Mouse (Mus musculus): Measurements from ENCODE around the gene Adgre5. TPM values are rescaled to one million over a fixed set of nuclear protein-coding genes. Genes with fewer than 3 reads are reported as not detected.

The Adgre5 gene
- total RNA-seq, 2 experiments from 2014 or later: 28.8 to 34.8 TPM

DNA sequence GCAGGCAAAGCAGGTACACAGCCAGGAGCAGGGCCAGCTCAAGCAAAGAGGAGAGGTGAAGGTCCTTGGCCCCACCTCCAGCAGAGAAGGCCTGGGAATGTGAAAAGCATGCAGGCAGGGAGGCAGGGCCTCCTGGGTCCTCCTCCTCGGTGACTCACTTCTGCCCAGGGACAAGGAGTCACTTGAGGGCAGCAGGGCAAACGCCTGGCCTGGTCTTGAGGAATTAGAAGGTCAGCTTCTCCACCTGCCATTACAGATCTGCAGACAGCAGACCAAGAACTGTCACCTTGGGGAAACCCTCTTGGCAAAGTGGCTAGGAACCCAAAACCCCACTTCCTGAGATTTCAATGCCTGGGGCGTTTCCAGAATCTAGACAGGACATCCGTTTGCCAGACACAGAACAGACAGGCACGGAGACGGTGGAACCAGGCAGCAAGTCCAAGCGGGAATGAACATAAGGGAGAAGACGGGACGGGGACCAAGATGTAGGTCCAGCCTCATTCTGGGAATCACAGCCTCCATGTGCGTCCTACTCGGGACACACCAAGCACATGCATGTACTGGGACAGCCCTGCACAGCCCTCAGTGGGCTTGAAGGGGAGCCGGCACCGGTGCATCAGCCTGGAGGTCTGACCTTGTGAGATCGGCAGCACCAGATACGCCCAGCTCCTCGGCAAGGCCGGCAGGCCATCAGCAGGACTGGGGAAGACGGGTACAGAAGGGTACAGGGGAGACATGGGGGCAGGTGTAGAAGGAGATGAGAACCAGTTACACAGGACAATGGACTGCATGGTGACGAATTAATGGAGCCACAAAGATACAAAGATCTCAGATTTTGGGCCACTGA, 43.5 kb downstream of the Adgre5 start:
- ATAC-seq (replicated peaks; ENCODE audit: low FRiP score, poor library complexity, severe bottlenecking): no peak

GRCm38 (mm10) chr8:83695351-83696106, 45.6 kb downstream of the Adgre5 start:
- ATAC-seq (replicated peaks; ENCODE audit: low FRiP score, poor library complexity, severe bottlenecking): no peak

GRCm38 (mm10) chr8:83694369-83695160, 46.6 kb downstream of the Adgre5 start:
- no peak for ATAC-seq (replicated peaks; ENCODE audit: low FRiP score, poor library complexity, severe bottlenecking)

DNA sequence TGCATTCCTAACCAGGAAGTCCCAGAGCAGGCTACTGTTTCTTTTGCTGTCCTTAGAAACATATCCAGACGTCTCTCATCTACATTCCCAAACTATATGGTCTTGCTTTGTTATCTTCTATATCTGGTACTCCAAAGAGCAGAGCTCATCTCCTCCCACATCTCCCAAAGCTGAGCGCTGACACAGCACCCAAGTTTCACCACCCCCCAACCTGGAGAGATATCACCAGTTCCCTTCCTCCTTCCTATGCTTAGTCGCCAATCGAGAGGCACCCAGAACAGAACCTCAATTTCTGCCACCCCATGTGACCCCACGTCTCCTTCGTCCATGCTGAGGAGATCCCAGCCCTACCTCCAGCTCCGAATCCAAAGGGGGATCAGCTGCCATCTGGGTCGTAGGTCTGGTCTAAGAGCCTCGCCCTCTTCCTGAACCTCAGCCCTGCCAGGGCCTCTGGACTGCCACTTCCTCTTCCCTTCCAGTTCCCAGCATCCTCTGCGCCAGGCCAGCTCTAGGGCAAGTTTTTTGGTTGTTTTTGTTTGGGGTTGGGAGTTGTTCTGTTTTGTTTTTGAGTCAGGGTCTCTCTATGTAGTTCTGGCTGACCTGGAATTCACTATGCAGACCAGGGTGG, 47.4 kb downstream of the Adgre5 start:
- ATAC-seq (replicated peaks; ENCODE audit: low FRiP score, poor library complexity, severe bottlenecking): no peak

- ATAC-seq (replicated peaks; ENCODE audit: low FRiP score, poor library complexity, severe bottlenecking): no peak
Measured at GRCm38 (mm10) chr8:83689264-83689663, 51.9 kb downstream of the Adgre5 start.

GRCm38 (mm10) chr8:83684517-83684916, 56.6 kb downstream of the Adgre5 start:
- no peak for ATAC-seq (replicated peaks; ENCODE audit: low FRiP score, poor library complexity, severe bottlenecking)

DNA sequence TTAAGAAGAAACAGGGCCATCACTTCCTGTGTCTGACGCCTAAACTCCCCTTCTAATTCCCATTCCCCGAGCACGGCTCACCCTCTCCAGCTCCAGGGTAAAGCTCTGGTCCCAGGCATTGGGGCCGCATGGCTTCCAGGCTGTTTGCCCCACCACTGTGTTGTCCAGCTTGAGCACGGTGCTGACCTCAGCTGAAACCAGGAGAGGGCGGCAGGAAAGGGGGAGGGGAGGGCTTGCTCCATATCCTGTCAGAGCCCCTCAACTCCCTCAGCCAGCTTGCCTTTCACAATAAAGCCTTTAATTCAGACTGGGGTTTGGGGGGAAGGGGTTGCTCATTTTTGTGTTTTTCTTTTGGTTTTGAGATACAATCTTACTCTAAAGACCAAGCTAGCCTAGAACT, 60.0 kb downstream of the Adgre5 start:
- ATAC-seq (replicated peaks; ENCODE audit: low FRiP score, poor library complexity, severe bottlenecking): no peak

GRCm38 (mm10) chr8:83680603-83681002, 60.5 kb downstream of the Adgre5 start:
- no peak for ATAC-seq (replicated peaks; ENCODE audit: low FRiP score, poor library complexity, severe bottlenecking)

GRCm38 (mm10) chr8:83679866-83680265, 61.3 kb downstream of the Adgre5 start:
- ATAC-seq (replicated peaks; ENCODE audit: low FRiP score, poor library complexity, severe bottlenecking): no peak

- no peak for ATAC-seq (replicated peaks; ENCODE audit: low FRiP score, poor library complexity, severe bottlenecking)
Measured at GRCm38 (mm10) chr8:83674497-83674896, 66.6 kb downstream of the Adgre5 start.

Other genes with a start within 250 kb of the Adgre5 start
- not detected in 2 replicates for gene Olfr370, start 205.5 kb downstream of the Adgre5 start, total RNA-seq (2015; ENCODE audit: low replicate concordance)
- gene Olfr370, start 205.5 kb downstream of the Adgre5 start, total RNA-seq (2017; ENCODE audit: low replicate concordance): not detected in 2 replicates
- 90.1 and 119 TPM in 2 replicates for gene Ndufb7, start 174.7 kb downstream of the Adgre5 start, total RNA-seq (2015; ENCODE audit: low replicate concordance)
- 75.9 and 125 TPM in 2 replicates for gene Ndufb7, start 174.7 kb downstream of the Adgre5 start, total RNA-seq (2017; ENCODE audit: low replicate concordance)
- 292 and 301 TPM in 2 replicates for gene Tecr, start 133.4 kb downstream of the Adgre5 start, total RNA-seq (2015; ENCODE audit: low replicate concordance)
- 92.2 and 190 TPM in 2 replicates for gene Tecr, start 133.4 kb downstream of the Adgre5 start, total RNA-seq (2017; ENCODE audit: low replicate concordance)
- gene Dnajb1, start 133.1 kb downstream of the Adgre5 start, total RNA-seq (2015; ENCODE audit: low replicate concordance): 56.2 and 59.5 TPM in 2 replicates
- gene Dnajb1, start 133.1 kb downstream of the Adgre5 start, total RNA-seq (2017; ENCODE audit: low replicate concordance): 58.9 and 62.4 TPM in 2 replicates
- gene Gipc1, start 88.6 kb downstream of the Adgre5 start, total RNA-seq (2015; ENCODE audit: low replicate concordance): 2.9 and 5.9 TPM in 2 replicates
- 9.3 and 12.5 TPM in 2 replicates for gene Gipc1, start 88.6 kb downstream of the Adgre5 start, total RNA-seq (2017; ENCODE audit: low replicate concordance)
- gene Ptger1, start 74.6 kb downstream of the Adgre5 start, total RNA-seq (2015; ENCODE audit: low replicate concordance): not detected in 2 replicates
- gene Ptger1, start 74.6 kb downstream of the Adgre5 start, total RNA-seq (2017; ENCODE audit: low replicate concordance): 0.13 TPM in 1 of 2 replicates, not detected in the other
- gene Pkn1, start 42.1 kb downstream of the Adgre5 start, total RNA-seq (2015; ENCODE audit: low replicate concordance): 12.6 and 25.9 TPM in 2 replicates
- gene Pkn1, start 42.1 kb downstream of the Adgre5 start, total RNA-seq (2017; ENCODE audit: low replicate concordance): 9.2 and 11.0 TPM in 2 replicates
- 86.5 and 90.1 TPM in 2 replicates for gene Ddx39, start 26.1 kb downstream of the Adgre5 start, total RNA-seq (2015; ENCODE audit: low replicate concordance)
- gene Ddx39, start 26.1 kb downstream of the Adgre5 start, total RNA-seq (2017; ENCODE audit: low replicate concordance): 47.4 and 93.2 TPM in 2 replicates
- gene Adgrl1, start 158.8 kb upstream of the Adgre5 start, total RNA-seq (2015; ENCODE audit: low replicate concordance): 0.84 and 7.6 TPM in 2 replicates
- gene Adgrl1, start 158.8 kb upstream of the Adgre5 start, total RNA-seq (2017; ENCODE audit: low replicate concordance): 0.26 and 0.30 TPM in 2 replicates
- gene Gm10644, start 213.9 kb upstream of the Adgre5 start, total RNA-seq (2015; ENCODE audit: low replicate concordance): not detected in 2 replicates
- gene Gm10644, start 213.9 kb upstream of the Adgre5 start, total RNA-seq (2017; ENCODE audit: low replicate concordance): 1.0 TPM in 1 of 2 replicates, not detected in the other
- gene Asf1b, start 214.2 kb upstream of the Adgre5 start, total RNA-seq (2015; ENCODE audit: low replicate concordance): 188 and 195 TPM in 2 replicates
- gene Asf1b, start 214.2 kb upstream of the Adgre5 start, total RNA-seq (2017; ENCODE audit: low replicate concordance): 120 and 123 TPM in 2 replicates
- 11.5 and 13.0 TPM in 2 replicates for gene Prkaca, start 231.7 kb upstream of the Adgre5 start, total RNA-seq (2015; ENCODE audit: low replicate concordance)
- 6.7 and 17.2 TPM in 2 replicates for gene Prkaca, start 231.7 kb upstream of the Adgre5 start, total RNA-seq (2017; ENCODE audit: low replicate concordance)